16 mouse cellular contexts compared by ENCODE assay signal in genomic region chr12:98409580-98409979, GRCm38 (mm10).
DNase-seq lines count a peak whose midpoint lies in the region; ATAC-seq and TF ChIP-seq lines count a peak whose summit lies in the region.
"Had no signal": no experiment of that assay in that cellular context is flagged by ENCODE, and none has a peak within 500 bp of the region (broad histone marks: within the 10 kb centered on the region; RNA-seq: fewer than 3 reads in every experiment).

No protein-coding gene starts in this region.

- ATAC-seq in hindbrain, postnatal 0 days = no peak
- ATAC-seq in hindbrain, embryonic 11.5 days (ENCODE audit: low FRiP score) = no peak
- ATAC-seq: activated CD4-positive, CD25-positive, alpha-beta regulatory T cell, adult 4 months; forebrain, embryonic 15.5 days had no signal

- H3K4me3 ChIP-seq in hindbrain, postnatal 0 days (ENCODE audit: low read length) = no peak overlapping the region
- H3K4me3 ChIP-seq in hindbrain, embryonic 11.5 days (ENCODE audit: low read depth, low read length) = no peak overlapping the region
- H3K4me3 ChIP-seq: embryonic facial prominence, embryonic 12.5 days; forebrain, embryonic 15.5 days; hindbrain, embryonic 10.5 days; kidney, embryonic 15.5 days; limb, embryonic 12.5 days; lung, embryonic 15.5 days had no signal

- TF ChIP-seq CTCF in hindbrain, postnatal 0 days (IDR thresholded peaks at IDR 0.05; ENCODE audit: low read depth) = peak; percentile 46

- H3K4me2 ChIP-seq in hindbrain, postnatal 0 days (ENCODE audit: low read depth, low read length) = no peak overlapping the region
- no peak overlapping the region for H3K4me2 ChIP-seq in hindbrain, embryonic 11.5 days (replicated peaks; ENCODE audit: low read depth, low read length)
- H3K4me2 ChIP-seq: embryonic facial prominence, embryonic 12.5 days; forebrain, embryonic 15.5 days; kidney, embryonic 15.5 days; limb, embryonic 12.5 days; lung, embryonic 15.5 days had no signal

- peak; percentile 48 for DNase-seq in hindbrain, postnatal 0 days (ENCODE audit: low spot score)
- DNase-seq in hindbrain, embryonic 11.5 days (ENCODE audit: low spot score) = no peak
- peak; percentile 42 to 46 for DNase-seq in right cerebral cortex, postnatal 10 days (ENCODE audit: low spot score in 2 of 2)
- no peak for DNase-seq in right cerebral cortex, postnatal 25 days
- DNase-seq in embryo, embryonic 11 days = peak; percentile 24
- peak; percentile 9 for DNase-seq in telencephalon, adult 2 months (ENCODE audit: low read depth, low spot score)
- DNase-seq in thymus, postnatal 14 days = no peak
- DNase-seq in Muller cell, postnatal 12 days (ENCODE audit: inconsistent ontology term) = no peak
- DNase-seq: thymus, postnatal 36 days had no signal

- 40% methylated on average over 2 of the region's 2 CpGs for WGBS in hindbrain, postnatal 0 days
- WGBS in hindbrain, embryonic 11.5 days = 55% methylated on average over 2 of the region's 2 CpGs

- no peaks in the 10 kb centered on the region for H3K36me3 ChIP-seq in hindbrain, postnatal 0 days (ENCODE audit: insufficient read depth, low read length)
- H3K36me3 ChIP-seq in hindbrain, embryonic 11.5 days (ENCODE audit: control insufficient read depth, insufficient read depth, low read length) = no peaks in the 10 kb centered on the region
- H3K36me3 ChIP-seq: embryonic facial prominence, embryonic 12.5 days; forebrain, embryonic 15.5 days; hindbrain, embryonic 10.5 days; kidney, embryonic 15.5 days; limb, embryonic 12.5 days; lung, embryonic 15.5 days had no signal

- no peaks in the 10 kb centered on the region for H3K4me1 ChIP-seq in hindbrain, postnatal 0 days (ENCODE audit: insufficient read depth, low read length)
- no peaks in the 10 kb centered on the region for H3K4me1 ChIP-seq in hindbrain, embryonic 11.5 days (replicated peaks; ENCODE audit: control insufficient read depth, insufficient read depth, low read length)
- H3K4me1 ChIP-seq: embryonic facial prominence, embryonic 12.5 days; forebrain, embryonic 15.5 days; kidney, embryonic 15.5 days; lung, embryonic 15.5 days had no signal

- no peaks in the 10 kb centered on the region for H3K9me3 ChIP-seq in hindbrain, postnatal 0 days (ENCODE audit: low read length)
- no peaks in the 10 kb centered on the region for H3K9me3 ChIP-seq in hindbrain, embryonic 11.5 days (ENCODE audit: control insufficient read depth, low read length)
- H3K9me3 ChIP-seq: embryonic facial prominence, embryonic 12.5 days; forebrain, embryonic 15.5 days; hindbrain, embryonic 10.5 days; kidney, embryonic 15.5 days; limb, embryonic 12.5 days; lung, embryonic 15.5 days had no signal

- no peaks in the 10 kb centered on the region for H3K27me3 ChIP-seq in hindbrain, postnatal 0 days (ENCODE audit: insufficient read depth, low read length)
- no peaks in the 10 kb centered on the region; the same call in 1 of the 2 replicates for H3K27me3 ChIP-seq in hindbrain, embryonic 11.5 days (ENCODE audit: control insufficient read depth, insufficient read depth, low read length)
- H3K27me3 ChIP-seq: embryonic facial prominence, embryonic 12.5 days; forebrain, embryonic 15.5 days; kidney, embryonic 15.5 days; limb, embryonic 12.5 days; lung, embryonic 15.5 days had no signal

- no peak overlapping the region for H3K27ac ChIP-seq in hindbrain, postnatal 0 days
- no peak overlapping the region for H3K27ac ChIP-seq in hindbrain, embryonic 11.5 days (ENCODE audit: low read depth, low read length)
- H3K27ac ChIP-seq: embryonic facial prominence, embryonic 12.5 days; forebrain, embryonic 15.5 days; hindbrain, embryonic 10.5 days; kidney, embryonic 15.5 days; limb, embryonic 12.5 days; lung, embryonic 15.5 days had no signal

- no peak overlapping the region for H3K9ac ChIP-seq in hindbrain, postnatal 0 days (replicated peaks; ENCODE audit: low read length)
- no peak overlapping the region for H3K9ac ChIP-seq in hindbrain, embryonic 11.5 days (ENCODE audit: low read depth, low read length)
- H3K9ac ChIP-seq: embryonic facial prominence, embryonic 12.5 days; forebrain, embryonic 15.5 days; kidney, embryonic 15.5 days; limb, embryonic 12.5 days; lung, embryonic 15.5 days had no signal

Comparison
In these comparisons a context has a peak if more than half of its experiments do, and no peak if none do; other contexts are left out.
1. DNase-seq: peak in hindbrain, postnatal 0 days (single experiment), right cerebral cortex, postnatal 10 days (2 of 2), embryo, embryonic 11 days (single experiment) and telencephalon, adult 2 months (single experiment); none in hindbrain, embryonic 11.5 days (single experiment), right cerebral cortex, postnatal 25 days (single experiment), thymus, postnatal 14 days (single experiment) and Muller cell, postnatal 12 days (single experiment).